Mouse (Mus musculus) right cerebral cortex, postnatal 25 days (tissue): ENCODE data around the gene Pcsk1n.

Experiments
- DNase-seq: peaks from one replicate; pipeline ENCODE4 v3.0.0; 2022

Pcsk1n gene

GRCm38 (mm10) chrX:7947108-7947899 lies 27.7 kb downstream of the Pcsk1n start, which contains the start of gene Hdac6:
Gene Hdac6 (minus strand): TSS chrX:7947889.
- no peak for DNase-seq

- DNase-seq, result peak; percentile 91
Observed at GRCm38 (mm10) chrX:7947900-7948492, 28.4 kb downstream of the Pcsk1n start.

GRCm38 (mm10) chrX:7950091-7950490 lies 30.5 kb downstream of the Pcsk1n start:
- DNase-seq, result no peak

- no peak for DNase-seq
Observed at GRCm38 (mm10) chrX:7958868-7959267, 39.2 kb downstream of the Pcsk1n start.

DNA sequence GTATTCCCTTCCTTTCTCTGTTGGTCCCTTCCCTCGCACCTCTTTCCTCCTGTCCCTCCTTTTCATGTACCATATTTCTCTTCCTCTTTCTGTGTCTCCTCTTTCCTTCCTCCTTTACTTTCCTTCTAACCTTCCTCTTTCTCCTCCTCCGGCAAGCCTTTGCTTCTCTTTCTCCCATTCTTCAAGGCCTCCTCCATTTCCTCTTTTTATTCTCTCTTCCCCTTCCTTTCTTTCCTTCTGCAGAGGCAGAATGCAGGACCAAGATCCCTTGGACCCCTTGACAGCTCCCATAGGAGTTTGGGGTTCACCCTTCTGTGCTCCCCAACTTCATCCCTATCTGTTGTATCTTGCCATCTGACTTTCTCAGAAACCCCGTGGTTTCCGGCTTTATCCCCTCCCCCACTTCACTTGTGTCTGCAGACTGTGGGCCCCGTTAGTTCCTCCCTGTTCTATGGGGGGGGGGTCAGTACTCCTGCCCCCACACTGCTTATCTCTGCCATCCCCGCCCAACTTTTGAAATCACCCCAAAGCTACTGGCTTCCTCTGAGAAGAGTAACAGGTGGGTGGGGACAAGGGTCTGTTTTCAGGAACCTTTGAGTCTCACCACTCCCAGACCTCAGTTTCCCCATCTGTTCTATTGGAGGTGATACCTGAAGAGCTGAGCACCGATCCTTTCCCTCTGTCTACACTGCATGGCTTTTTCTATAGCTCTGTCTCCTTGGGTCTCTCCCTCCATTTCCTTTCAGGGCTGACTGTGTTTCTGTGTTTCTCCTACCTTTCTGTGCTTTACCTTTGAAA lies 44.4 kb downstream of the Pcsk1n start:
- DNase-seq, result no peak

- no peak for DNase-seq
Observed at GRCm38 (mm10) chrX:7966161-7966560, 46.5 kb downstream of the Pcsk1n start.

- no peak for DNase-seq
Observed at GRCm38 (mm10) chrX:7967596-7968201, 48.1 kb downstream of the Pcsk1n start.

DNA sequence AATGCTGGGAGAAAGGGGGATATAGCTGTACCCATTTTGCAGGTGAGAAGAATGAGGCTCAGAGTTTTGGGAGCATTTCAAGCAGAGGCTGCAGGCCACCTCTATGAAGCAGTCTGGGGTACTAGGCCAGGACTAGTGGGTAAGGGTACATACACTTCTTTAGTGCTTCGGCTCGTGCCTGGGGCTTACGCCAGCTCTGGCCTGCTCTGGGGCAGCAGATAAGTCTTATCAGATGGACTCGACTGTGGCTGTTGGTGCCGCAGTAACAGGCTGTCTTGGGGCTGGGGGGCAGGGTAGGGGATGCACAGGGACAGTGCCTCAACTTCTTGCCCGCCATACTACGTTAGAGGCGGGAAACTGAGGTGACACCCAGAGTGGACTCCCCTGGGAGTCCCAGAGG lies 48.6 kb downstream of the Pcsk1n start:
- no peak for DNase-seq

DNA sequence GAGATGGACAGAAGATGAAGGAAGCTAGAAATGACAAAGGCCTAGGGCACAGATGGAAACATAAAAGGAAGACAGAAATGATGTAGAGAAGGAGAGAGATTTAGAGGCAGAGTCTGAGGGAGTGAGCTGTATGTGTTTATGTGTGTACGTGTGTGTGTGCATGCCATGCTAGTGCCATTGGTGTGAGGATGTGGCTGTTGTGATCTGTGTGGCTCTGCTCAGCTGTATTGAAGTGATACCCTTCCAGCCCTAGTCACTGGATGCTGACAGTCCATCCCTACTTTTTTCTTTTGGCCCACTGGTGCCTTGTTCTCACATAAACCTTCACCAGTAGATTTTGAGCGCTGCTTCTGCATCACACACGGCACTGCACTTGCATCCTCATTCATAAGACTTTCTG lies 49.3 kb downstream of the Pcsk1n start:
- DNase-seq, result no peak

DNA sequence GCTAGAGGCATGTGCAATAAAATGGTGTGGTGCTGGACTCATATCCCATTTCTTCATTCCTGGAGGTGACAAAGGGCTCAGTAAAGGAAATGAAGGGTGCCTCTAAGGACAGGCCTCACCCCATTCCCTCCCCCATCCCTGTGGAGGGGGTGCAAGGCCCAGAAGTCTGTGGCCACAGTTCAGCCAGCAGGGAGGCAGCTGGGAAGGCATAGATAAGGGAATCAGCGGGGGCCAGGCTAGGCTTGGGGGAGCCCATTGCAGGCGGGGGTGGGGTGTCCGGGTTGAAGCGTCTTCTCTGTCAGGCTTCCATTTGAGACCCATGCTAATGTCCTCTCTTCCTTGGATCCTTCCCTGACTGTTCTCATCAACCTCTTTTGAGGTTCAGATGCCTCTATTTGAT lies 51.7 kb downstream of the Pcsk1n start:
- no peak for DNase-seq
